Mouse (Mus musculus) liver, embryonic 14.5 days (tissue): ENCODE measurements at regions not wholly inside any gene's neighbourhood (a gene's known extent, or its start where the extent isn't known, plus 50 kb on each side); places are given as distances from the start of the nearest gene placed in this dataset.

Experiments used
- CTCF ChIP-seq: IDR thresholded peaks from 2 replicates; pipeline ENCODE4 v1.5.1; 2016; ENCODE audit warnings: antibody characterized with exemption, low read depth, control low read depth
- EP300 ChIP-seq: IDR thresholded peaks from 2 replicates; pipeline ENCODE4 v1.6.1; 2016; ENCODE audit warnings: antibody characterized with exemption, low read depth

- TF ChIP-seq EP300 (no peak), CTCF (peak; percentile 87)
These were observed 328.6 kb upstream of the Camk1g start for GRCm38 (mm10) chr1:193698603-193699266.
